Mouse (Mus musculus) liver, embryonic 12.5 days (tissue): ENCODE data around the gene Apba2. TPM values are rescaled to one million over a fixed set of nuclear protein-coding genes. Genes with fewer than 3 reads are reported as not detected.

Source experiments
- ATAC-seq: fragments of 200-750 bp; cut with Nextera tagmentation; 2 replicates; pipeline ENCODE4 v1.8.0; 2017; ENCODE audit warnings: moderate number of reproducible peaks, mild to moderate bottlenecking, moderate library complexity
- H3K27ac ChIP-seq: fragments of 300-500 bp; sonication (generic); 2 replicates; pipeline ENCODE4 v1.5.1; 2016; ENCODE audit warnings: mild to moderate bottlenecking
- H3K27me3 ChIP-seq: fragments of 300-500 bp; sonication (generic); replicated peaks from 2 replicates; pipeline ENCODE4 v1.6.1; 2016; ENCODE audit warnings: mild to moderate bottlenecking, moderate library complexity
- H3K36me3 ChIP-seq: fragments of 300-500 bp; sonication (generic); 2 replicates; pipeline ENCODE4 v1.6.1; 2016; ENCODE audit warnings: mild to moderate bottlenecking, moderate library complexity
- H3K4me1 ChIP-seq: fragments of 300-500 bp; sonication (generic); 2 replicates; pipeline ENCODE4 v1.6.1; 2016
- H3K4me2 ChIP-seq: fragments of 300-500 bp; sonication (generic); 2 replicates; pipeline ENCODE4 v1.6.1; 2016; ENCODE audit warnings: mild to moderate bottlenecking, moderate library complexity
- H3K4me3 ChIP-seq: fragments of 300-500 bp; sonication (generic); 2 replicates; pipeline ENCODE4 v1.5.1; 2016; ENCODE audit warnings: mild to moderate bottlenecking, moderate library complexity
- H3K9ac ChIP-seq: fragments of 300-500 bp; sonication (generic); 2 replicates; pipeline ENCODE4 v1.6.1; 2016; ENCODE audit warnings: mild to moderate bottlenecking, moderate library complexity
- H3K9me3 ChIP-seq: fragments of 300-500 bp; sonication (generic); replicated peaks from 2 replicates; pipeline ENCODE4 v1.6.1; 2016; ENCODE audit warnings: mild to moderate bottlenecking, moderate library complexity
- WGBS: fragments of 180-500 bp; shearing (Covaris S2); methylation state at CpG from one replicate; pipeline ENCODE4 v1.1.7; 2016; ENCODE audit not compliant: insufficient replicate concordance; 5-methylcytosine and 5-hydroxymethylcytosine counted together
- polyA plus RNA-seq: library from polyadenylated mRNA; unstranded; fragments of >200 nt; fragmentation: Nextera tagmentation; extraction: Ambion mirVana; gene quantifications from 2 replicates; pipeline ENCODE4 v1.2.1, GENCODE M21; 2016

The Apba2 gene
- polyA plus RNA-seq, 1 experiment from 2014 or later, result 0.18 TPM

GRCm38 (mm10) chr7:64752133-64752532 lies 250.6 kb downstream of the Apba2 start:
- Histone ChIP-seq H3K27me3 (no peaks in the 10 kb centered on the region), H3K36me3 (no peaks in the 10 kb centered on the region), H3K27ac (no peak overlapping the region), H3K4me2 (no peak overlapping the region), H3K4me1 (no peaks in the 10 kb centered on the region), H3K9ac (no peak overlapping the region), H3K9me3 (no peaks in the 10 kb centered on the region), H3K4me3 (no peak overlapping the region)
- WGBS, result 84% methylated on average over 7 of the region's 7 CpGs
- ATAC-seq, result no peak

DNA sequence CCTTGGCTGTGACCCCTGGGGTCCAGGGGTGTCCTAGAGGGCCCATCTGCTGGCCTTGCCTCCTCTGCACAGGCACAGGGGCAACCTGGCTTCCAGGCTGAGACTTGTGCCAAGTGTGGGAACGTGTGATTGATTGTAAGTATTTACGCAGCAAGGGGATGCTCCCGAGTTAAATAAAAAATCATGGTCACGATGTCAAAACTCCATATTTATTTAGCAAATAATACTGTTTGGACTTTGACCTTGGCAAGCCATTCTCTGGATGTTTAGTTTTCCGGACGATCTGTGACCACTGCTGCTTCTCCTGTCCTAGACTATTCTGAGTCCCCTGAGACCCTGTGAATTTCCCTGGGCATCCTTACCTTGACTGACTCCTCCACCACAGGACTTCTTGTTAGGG lies 252.2 kb downstream of the Apba2 start:
- Histone ChIP-seq H3K9ac (no peak overlapping the region), H3K4me1 (no peaks in the 10 kb centered on the region), H3K27ac (no peak overlapping the region), H3K27me3 (no peaks in the 10 kb centered on the region), H3K9me3 (no peaks in the 10 kb centered on the region), H3K36me3 (no peaks in the 10 kb centered on the region), H3K4me3 (no peak overlapping the region), H3K4me2 (no peak overlapping the region)
- ATAC-seq, result no peak
- WGBS, result 60% methylated on average over 6 of the region's 6 CpGs

GRCm38 (mm10) chr7:64754161-64754560 lies 252.7 kb downstream of the Apba2 start:
- Histone ChIP-seq H3K27me3 (no peaks in the 10 kb centered on the region), H3K9ac (no peak overlapping the region), H3K4me2 (no peak overlapping the region), H3K9me3 (no peaks in the 10 kb centered on the region), H3K4me3 (no peak overlapping the region), H3K4me1 (no peaks in the 10 kb centered on the region), H3K27ac (no peak overlapping the region), H3K36me3 (no peaks in the 10 kb centered on the region)
- 74% methylated on average over 7 of the region's 7 CpGs for WGBS
- ATAC-seq, result no peak

DNA sequence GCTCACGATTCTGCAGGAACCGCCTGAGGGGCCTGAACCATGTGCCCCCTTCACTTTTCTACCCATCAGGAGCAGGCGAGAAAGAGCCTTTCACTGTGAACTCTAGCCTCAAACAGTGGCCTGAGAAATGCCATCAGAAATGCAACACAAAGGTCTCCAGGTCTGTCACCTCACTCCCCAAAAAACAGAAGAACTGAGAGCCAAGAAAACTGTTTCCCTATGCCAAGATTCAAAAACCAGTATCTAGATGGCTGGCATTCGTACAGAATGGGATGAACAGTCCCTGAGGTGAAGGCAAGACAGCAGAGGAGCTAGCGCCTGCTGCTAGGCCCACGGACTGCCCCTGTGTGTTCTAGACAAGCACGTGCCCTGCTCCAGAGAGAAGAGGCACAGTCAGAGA lies 253.6 kb downstream of the Apba2 start:
- Histone ChIP-seq H3K36me3 (no peaks in the 10 kb centered on the region), H3K4me1 (no peaks in the 10 kb centered on the region), H3K4me3 (no peak overlapping the region), H3K4me2 (no peak overlapping the region), H3K9me3 (no peaks in the 10 kb centered on the region), H3K27ac (no peak overlapping the region), H3K9ac (no peak overlapping the region), H3K27me3 (no peaks in the 10 kb centered on the region)
- ATAC-seq, result no peak
- 69% methylated on average over 7 of the region's 7 CpGs for WGBS

GRCm38 (mm10) chr7:64765595-64765994 lies 264.1 kb downstream of the Apba2 start:
- ATAC-seq, result no peak
- no peaks in the 10 kb centered on the region for H3K27me3 ChIP-seq
- no peaks in the 10 kb centered on the region for H3K36me3 ChIP-seq
- no peak overlapping the region for H3K4me2 ChIP-seq
- H3K4me1 ChIP-seq, result no peaks in the 10 kb centered on the region
- no peak overlapping the region for H3K27ac ChIP-seq
- H3K9me3 ChIP-seq, result no peaks in the 10 kb centered on the region
- 57% methylated on average over 3 of the region's 3 CpGs for WGBS
- H3K4me3 ChIP-seq, result no peak overlapping the region
- H3K9ac ChIP-seq, result no peak overlapping the region

DNA sequence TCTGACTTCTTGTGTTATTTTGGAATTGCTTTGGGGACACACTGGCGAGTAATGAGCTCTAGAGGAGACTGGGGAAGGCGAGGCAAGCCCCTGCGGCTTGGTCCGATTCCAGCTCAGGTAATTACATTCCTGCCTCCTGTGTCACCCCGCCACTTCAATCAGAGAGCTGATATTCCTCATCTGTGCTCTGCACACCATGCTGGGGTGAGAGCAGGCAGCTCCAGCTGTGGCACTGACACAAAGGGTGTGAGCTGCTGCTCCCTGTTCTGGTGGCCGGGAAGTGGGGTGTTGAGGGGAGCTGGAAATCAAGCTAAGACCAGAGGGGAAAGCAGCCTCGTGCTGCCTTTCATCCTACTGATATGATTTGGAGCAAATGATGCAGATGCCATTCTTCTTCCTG lies 268.3 kb downstream of the Apba2 start:
- 38% methylated on average over 7 of the region's 7 CpGs for WGBS
- no peak overlapping the region for H3K9ac ChIP-seq
- H3K27ac ChIP-seq, result no peak overlapping the region
- no peaks in the 10 kb centered on the region for H3K27me3 ChIP-seq
- H3K4me2 ChIP-seq, result no peak overlapping the region
- no peaks in the 10 kb centered on the region for H3K4me1 ChIP-seq
- H3K36me3 ChIP-seq, result no peaks in the 10 kb centered on the region
- no peak for ATAC-seq
- H3K9me3 ChIP-seq, result no peaks in the 10 kb centered on the region
- H3K4me3 ChIP-seq, result no peak overlapping the region

DNA sequence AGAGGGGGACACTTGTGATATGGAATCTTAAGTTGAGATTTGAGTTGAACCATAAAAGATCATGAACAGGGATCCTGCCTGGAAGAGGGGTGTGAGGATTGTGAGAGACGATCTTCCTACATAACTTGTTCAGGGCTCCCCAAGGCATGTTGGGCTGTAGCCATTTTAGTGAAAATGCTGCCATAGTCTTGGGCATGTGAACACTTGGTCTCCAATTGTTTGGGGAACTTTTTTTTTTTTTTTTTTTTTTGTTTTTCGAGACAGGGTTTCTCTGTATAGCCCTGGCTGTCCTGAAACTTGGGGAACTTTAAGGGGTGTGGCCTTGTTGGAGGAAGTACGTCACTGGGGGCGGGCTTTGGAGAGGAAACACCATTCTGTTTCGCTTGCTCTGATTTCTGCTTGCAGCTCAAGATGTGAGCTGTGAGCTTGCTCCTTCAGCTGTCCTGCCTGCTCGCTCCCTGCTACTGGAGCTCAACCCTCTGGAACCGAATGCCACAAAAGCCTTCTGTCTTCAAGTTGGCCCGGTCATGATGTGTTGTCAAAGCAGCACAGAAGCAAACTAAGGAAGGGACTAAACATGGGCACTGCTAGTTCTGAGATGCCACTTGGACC lies 269.4 kb downstream of the Apba2 start:
- no peaks in the 10 kb centered on the region for H3K27me3 ChIP-seq
- no peaks in the 10 kb centered on the region for H3K36me3 ChIP-seq
- no peak for ATAC-seq
- H3K4me3 ChIP-seq, result no peak overlapping the region
- H3K4me2 ChIP-seq, result no peak overlapping the region
- H3K27ac ChIP-seq, result no peak overlapping the region
- H3K4me1 ChIP-seq, result no peaks in the 10 kb centered on the region
- no peaks in the 10 kb centered on the region for H3K9me3 ChIP-seq
- 67% methylated on average over 8 of the region's 8 CpGs for WGBS
- H3K9ac ChIP-seq, result no peak overlapping the region

DNA sequence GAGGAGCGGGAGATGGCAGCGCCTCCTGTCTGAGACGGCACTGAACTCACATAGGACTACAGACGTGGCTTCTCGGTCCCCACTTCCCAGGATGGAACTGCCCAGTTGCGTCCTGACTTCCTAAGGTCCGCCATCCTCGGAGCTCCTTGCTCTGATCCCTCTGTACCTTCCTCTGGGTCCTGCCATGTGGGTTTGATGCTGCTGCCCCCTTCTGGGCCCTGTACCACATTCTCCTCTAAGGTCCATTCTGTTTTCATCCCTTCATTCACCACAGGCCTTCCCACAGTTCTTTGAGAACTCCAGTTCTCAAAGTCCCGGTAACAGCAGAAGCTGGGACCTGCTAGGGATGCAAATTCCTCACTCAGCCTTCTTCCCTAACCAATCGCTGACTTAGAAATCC lies 272.0 kb downstream of the Apba2 start:
- no peak overlapping the region for H3K9ac ChIP-seq
- H3K27me3 ChIP-seq, result no peaks in the 10 kb centered on the region
- 32% methylated on average over 10 of the region's 10 CpGs for WGBS
- H3K4me1 ChIP-seq, result no peaks in the 10 kb centered on the region
- H3K27ac ChIP-seq, result no peak overlapping the region
- H3K4me2 ChIP-seq, result no peak overlapping the region
- H3K9me3 ChIP-seq, result no peaks in the 10 kb centered on the region
- H3K4me3 ChIP-seq, result no peak overlapping the region
- H3K36me3 ChIP-seq, result no peaks in the 10 kb centered on the region
- ATAC-seq, result no peak

- H3K4me1 ChIP-seq, result no peaks in the 10 kb centered on the region
- no peak overlapping the region for H3K4me3 ChIP-seq
- H3K9ac ChIP-seq, result no peak overlapping the region
- 69% methylated on average over 13 of the region's 13 CpGs for WGBS
- no peak overlapping the region for H3K4me2 ChIP-seq
- no peaks in the 10 kb centered on the region for H3K27me3 ChIP-seq
- no peak overlapping the region for H3K27ac ChIP-seq
- H3K9me3 ChIP-seq, result no peaks in the 10 kb centered on the region
- ATAC-seq, result no peak
- H3K36me3 ChIP-seq, result no peaks in the 10 kb centered on the region
These were observed 275.4 kb downstream of the Apba2 start for GRCm38 (mm10) chr7:64776708-64777489.

- no peaks in the 10 kb centered on the region for H3K9me3 ChIP-seq
- H3K36me3 ChIP-seq, result no peaks in the 10 kb centered on the region
- 50% methylated on average over 4 of the region's 4 CpGs for WGBS
These were observed 278.0 kb downstream of the Apba2 start for GRCm38 (mm10) chr7:64779501-64779900.

DNA sequence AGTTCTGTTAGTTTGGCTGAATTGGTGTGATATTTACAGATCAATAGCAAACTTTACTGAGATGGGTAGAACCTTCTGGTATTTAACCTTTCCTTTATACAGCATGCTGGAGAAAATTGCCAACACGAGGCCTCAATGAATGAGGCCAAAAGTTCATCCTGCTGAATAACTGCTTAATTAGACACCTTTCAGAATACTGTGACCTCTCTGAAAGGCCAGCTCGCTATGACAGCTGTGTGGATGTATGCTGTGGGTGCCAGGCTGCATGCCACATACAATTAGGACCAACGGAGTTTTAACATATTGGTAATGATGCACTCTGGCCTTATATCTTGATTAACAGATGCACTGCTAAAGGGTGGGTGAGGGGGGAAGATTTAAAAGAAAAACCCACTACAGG lies 283.5 kb downstream of the Apba2 start:
- Histone ChIP-seq H3K4me2 (no peak overlapping the region), H3K9ac (no peak overlapping the region), H3K4me3 (no peak overlapping the region), H3K4me1 (no peaks in the 10 kb centered on the region), H3K36me3 (no peaks in the 10 kb centered on the region), H3K27ac (no peak overlapping the region), H3K9me3 (no peaks in the 10 kb centered on the region), H3K27me3 (no peaks in the 10 kb centered on the region)
- ATAC-seq, result no peak
- 49% methylated on average over 3 of the region's 3 CpGs for WGBS

More at GRCm38 (mm10) chr7:64779501-64779900, 278.0 kb downstream of the Apba2 start:
- Histone ChIP-seq H3K9ac (no peak overlapping the region), H3K4me1 (no peaks in the 10 kb centered on the region), H3K4me3 (no peak overlapping the region), H3K4me2 (no peak overlapping the region), H3K27ac (no peak overlapping the region), H3K27me3 (no peaks in the 10 kb centered on the region)
- no peak for ATAC-seq

DNA sequence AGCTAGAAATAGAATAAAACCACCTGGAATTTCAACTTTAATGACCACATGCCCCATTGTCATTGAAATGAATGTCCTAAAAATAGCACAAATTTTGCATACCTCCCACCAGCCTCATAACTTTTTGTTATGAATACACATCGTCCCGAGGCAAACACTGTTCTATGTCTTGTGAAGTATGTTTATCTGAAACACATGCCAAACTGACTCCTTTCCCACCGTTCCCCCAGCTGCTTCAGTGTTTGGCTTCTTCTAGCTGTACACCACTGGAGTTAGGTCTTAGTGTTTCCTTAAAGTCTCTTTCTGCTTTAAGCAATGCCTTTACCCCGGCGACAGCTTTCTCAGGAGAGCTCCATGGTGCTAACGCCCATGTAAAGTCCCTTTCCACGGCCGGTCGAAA lies 289.6 kb downstream of the Apba2 start:
- H3K27me3 ChIP-seq, result no peaks in the 10 kb centered on the region
- H3K27ac ChIP-seq, result no peak overlapping the region
- no peak overlapping the region for H3K4me3 ChIP-seq
- H3K9me3 ChIP-seq, result no peaks in the 10 kb centered on the region
- no peak overlapping the region for H3K9ac ChIP-seq
- no peak for ATAC-seq
- 74% methylated on average over 9 of the region's 9 CpGs for WGBS
- no peak overlapping the region for H3K4me2 ChIP-seq
- H3K4me1 ChIP-seq, result no peaks in the 10 kb centered on the region
- H3K36me3 ChIP-seq, result no peaks in the 10 kb centered on the region
